Mouse (Mus musculus) intestine, postnatal 0 days (tissue): ENCODE measurements around the gene Derl3. TPM values are rescaled to one million over a fixed set of nuclear protein-coding genes. Genes with fewer than 3 reads are reported as not detected.
A peak's percentile ranks its signal among the peaks of the same experiment; 100 is the strongest.

Source experiments
- ATAC-seq: fragments of 200-750 bp; cut with Nextera tagmentation; 2 replicates; pipeline ENCODE4 v1.8.0; 2017; ENCODE audit warnings: mild to moderate bottlenecking, moderate TSS enrichment, moderate library complexity
- H3K27ac ChIP-seq: fragments of 300-500 bp; sonication (generic); 2 replicates; pipeline ENCODE4 v1.5.1; 2014; ENCODE audit warnings: mild to moderate bottlenecking, low read depth, low read length, moderate library complexity
- H3K27me3 ChIP-seq: fragments of 300-500 bp; sonication (generic); replicated peaks from 2 replicates; pipeline ENCODE4 v1.6.1; 2014; ENCODE audit warnings: low read length, mixed read lengths; ENCODE audit not compliant: control insufficient read depth, insufficient read depth
- H3K36me3 ChIP-seq: fragments of 300-500 bp; sonication (generic); 2 replicates; pipeline ENCODE4 v1.6.1; 2014; ENCODE audit warnings: mild to moderate bottlenecking, moderate library complexity; ENCODE audit not compliant: control insufficient read depth, insufficient read depth
- H3K4me1 ChIP-seq: fragments of 300-500 bp; sonication (generic); replicated peaks from 2 replicates; pipeline ENCODE4 v1.6.1; 2014; ENCODE audit warnings: antibody characterized with exemption, low read length, mixed read lengths; ENCODE audit not compliant: control insufficient read depth, insufficient read depth
- H3K4me2 ChIP-seq: fragments of 300-500 bp; sonication (generic); replicated peaks from 2 replicates; pipeline ENCODE4 v1.6.1; 2014; ENCODE audit warnings: low read depth, mild to moderate bottlenecking, moderate library complexity
- H3K4me3 ChIP-seq: fragments of 300-500 bp; sonication (generic); 2 replicates; pipeline ENCODE4 v1.5.1; 2014; ENCODE audit warnings: low read depth, low read length
- H3K9ac ChIP-seq: fragments of 300-500 bp; sonication (generic); 2 replicates; pipeline ENCODE4 v1.6.1; 2014; ENCODE audit warnings: mild to moderate bottlenecking, low read depth, low read length
- H3K9me3 ChIP-seq: fragments of 300-500 bp; sonication (generic); 2 replicates; pipeline ENCODE4 v1.6.1; 2016; ENCODE audit warnings: mixed run types; ENCODE audit not compliant: control insufficient read depth
- CTCF ChIP-seq: sonication (generic); IDR thresholded peaks from 2 replicates; pipeline ENCODE4 v1.5.1; 2016; ENCODE audit warnings: low read depth, mild to moderate bottlenecking, control low read depth, antibody characterized with exemption, moderate library complexity
- WGBS: fragments of 180-500 bp; shearing (Covaris S2); extraction: QIAGEN DNeasy Blood & Tissue Kit; methylation state at CpG from one replicate; pipeline ENCODE4 v1.1.7; 2014; 5-methylcytosine and 5-hydroxymethylcytosine counted together
- polyA plus RNA-seq: library from polyadenylated mRNA; unstranded; fragments of >200 nt; fragmentation: Nextera tagmentation; extraction: Ambion mirVana; gene quantifications from 2 replicates; pipeline ENCODE4 v1.2.1, GENCODE M21; 2015

The Derl3 gene
- polyA plus RNA-seq, 1 experiment from 2014 or later: 3.7 TPM

DNA sequence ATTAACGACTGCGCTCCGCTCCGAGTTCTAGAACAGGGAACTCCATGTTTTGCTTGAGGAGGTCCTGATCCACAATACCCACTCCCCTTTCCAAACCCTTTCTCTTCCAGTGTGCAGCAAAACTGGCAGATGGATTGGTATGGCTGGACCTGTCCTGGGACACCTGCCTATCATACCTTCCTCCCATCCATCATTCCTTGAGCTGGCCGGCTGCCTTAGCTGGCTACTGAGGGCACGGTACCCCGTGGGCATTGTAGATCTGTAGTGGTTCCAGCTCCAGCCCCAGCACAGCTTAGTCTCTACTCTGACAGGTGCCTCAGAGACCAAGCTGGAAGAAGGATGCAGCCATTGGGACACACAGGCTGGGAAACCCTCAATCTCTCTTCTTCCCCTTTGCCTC lies 38.1 kb downstream of the Derl3 start:
- Histone ChIP-seq H3K27me3 (peaks cover 11% of the 10 kb centered on the region; the same call in 1 of the 2 replicates), H3K9ac (no peak overlapping the region), H3K9me3 (no peaks in the 10 kb centered on the region), H3K4me2 (peak overlapping the region; percentile 87), H3K27ac (no peak overlapping the region), H3K4me3 (peak overlapping the region; percentile 53; the same call in 1 of the 2 replicates), H3K36me3 (peaks cover 6% of the 10 kb centered on the region; the same call in 1 of the 2 replicates), H3K4me1 (no peaks in the 10 kb centered on the region; the same call in 1 of the 2 replicates)
- ATAC-seq: no peak
- TF ChIP-seq CTCF: no peak
- WGBS: 20% methylated on average over 7 of the region's 7 CpGs

DNA sequence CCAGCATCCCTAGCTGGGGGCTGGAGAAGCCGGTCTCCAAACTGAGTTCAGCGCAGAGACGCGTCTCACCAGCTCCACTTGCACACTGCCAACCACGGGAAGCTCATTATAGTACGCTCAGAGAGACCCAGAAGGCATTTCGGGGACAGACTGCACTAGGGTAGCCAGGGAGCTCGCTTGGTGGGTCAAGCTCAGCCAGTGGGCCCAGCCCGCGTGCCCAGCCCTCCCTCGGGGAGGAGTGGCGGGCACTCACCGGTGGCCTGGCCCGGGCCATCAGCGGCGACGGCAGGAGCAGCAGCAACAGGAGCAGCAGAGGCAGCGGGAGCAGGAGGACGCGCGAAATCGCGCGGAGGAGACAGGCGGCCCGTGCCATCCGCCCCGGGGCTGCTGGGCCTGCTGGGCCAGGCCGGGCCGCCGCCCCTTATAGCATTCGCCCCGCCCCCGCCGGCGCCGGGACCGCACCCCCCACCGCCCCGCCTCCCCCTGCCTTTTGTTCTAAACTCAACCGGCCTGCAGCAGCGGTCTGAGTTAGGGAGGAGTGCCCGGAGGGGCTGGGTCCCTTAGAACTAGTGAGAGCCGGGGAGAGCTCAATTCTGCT lies 39.0 kb downstream of the Derl3 start:
- WGBS: 6% methylated on average over 27 of the region's 44 CpGs
- Histone ChIP-seq H3K4me3 (peak overlapping the region; percentile 53), H3K4me1 (no peaks in the 10 kb centered on the region; the same call in 1 of the 2 replicates), H3K36me3 (peaks cover 3% of the 10 kb centered on the region; the same call in 1 of the 2 replicates), H3K27ac (no peak overlapping the region), H3K9ac (peak overlapping the region; percentile 57), H3K27me3 (peaks cover 11% of the 10 kb centered on the region; the same call in 1 of the 2 replicates), H3K4me2 (peak overlapping the region; percentile 87), H3K9me3 (no peaks in the 10 kb centered on the region)
- ATAC-seq: peak; percentile 20; the same call in 1 of the 2 replicates
- no peak for TF ChIP-seq CTCF

DNA sequence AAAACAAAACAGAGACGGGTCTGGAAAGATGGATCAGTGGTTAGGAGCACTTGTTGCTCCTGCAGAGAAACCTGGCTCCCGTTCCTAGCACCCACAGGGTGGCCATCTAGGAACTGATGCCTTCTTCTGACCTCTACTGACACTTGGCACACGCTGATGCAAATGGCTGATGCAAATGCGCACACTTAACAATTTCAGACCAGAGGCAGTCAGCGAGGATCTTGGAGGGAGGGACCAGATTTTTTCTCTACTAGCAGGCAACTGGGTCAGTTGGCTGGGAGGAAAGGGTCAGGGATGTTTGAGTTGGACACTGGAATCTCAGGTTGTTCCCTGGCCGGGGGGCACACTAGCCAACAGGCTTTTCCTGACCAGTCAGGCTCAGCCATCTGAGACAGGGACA lies 39.7 kb downstream of the Derl3 start, which contains the start of gene Chchd10:
TSS of gene Chchd10 (plus strand) at position 240 of the 400 bp plus-strand sequence.
- Histone ChIP-seq H3K9ac (peak within 1 kb of the TSS; percentile 57), H3K27ac (no peak within 1 kb of the TSS)
- 46% methylated on average over 6 of the region's 6 CpGs for WGBS

DNA sequence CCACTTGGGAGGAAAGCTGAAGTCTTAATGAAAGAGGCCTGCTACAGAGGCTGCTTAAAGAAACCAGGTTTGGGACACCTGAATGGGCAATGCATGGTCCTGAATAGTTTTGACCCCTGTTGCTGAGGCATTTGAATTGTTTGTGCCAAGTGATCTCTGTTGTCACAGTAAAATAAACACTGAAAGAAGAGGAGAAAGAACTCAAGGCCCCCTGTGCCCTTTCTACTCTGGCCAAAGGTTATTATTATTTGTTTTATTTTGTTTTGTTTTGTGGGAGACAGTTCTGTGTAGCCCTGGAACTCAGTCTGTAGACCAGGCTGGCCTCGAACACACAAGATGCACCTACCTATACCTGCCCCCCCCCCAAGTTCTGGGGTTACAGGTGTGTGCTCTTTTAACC lies 41.8 kb downstream of the Derl3 start:
- no peak overlapping the region; the same call in 1 of the 2 replicates for H3K9ac ChIP-seq
- peaks cover 11% of the 10 kb centered on the region; the same call in 1 of the 2 replicates for H3K27me3 ChIP-seq
- H3K4me1 ChIP-seq: no peaks in the 10 kb centered on the region; the same call in 1 of the 2 replicates
- ATAC-seq: no peak
- TF ChIP-seq CTCF: no peak
- 54% methylated on average over 1 of the region's 1 CpGs for WGBS
- H3K9me3 ChIP-seq: no peaks in the 10 kb centered on the region
- no peak overlapping the region for H3K27ac ChIP-seq
- H3K4me2 ChIP-seq: peak overlapping the region; percentile 85
- H3K4me3 ChIP-seq: peak overlapping the region; percentile 62
- H3K36me3 ChIP-seq: no peaks in the 10 kb centered on the region

More for the DNA sequence above, 39.7 kb downstream of the Derl3 start, which contains the start of gene Chchd10:
- Histone ChIP-seq H3K27me3 (peaks cover 11% of the 10 kb centered on the region; the same call in 1 of the 2 replicates), H3K4me1 (no peaks in the 10 kb centered on the region; the same call in 1 of the 2 replicates), H3K4me2 (peak within 1 kb of the TSS; percentile 87), H3K9me3 (no peaks in the 10 kb centered on the region), H3K36me3 (no peaks in the 10 kb centered on the region), H3K4me3 (peak within 1 kb of the TSS; percentile 53)
- ATAC-seq: no peak
- no peak for TF ChIP-seq CTCF

DNA sequence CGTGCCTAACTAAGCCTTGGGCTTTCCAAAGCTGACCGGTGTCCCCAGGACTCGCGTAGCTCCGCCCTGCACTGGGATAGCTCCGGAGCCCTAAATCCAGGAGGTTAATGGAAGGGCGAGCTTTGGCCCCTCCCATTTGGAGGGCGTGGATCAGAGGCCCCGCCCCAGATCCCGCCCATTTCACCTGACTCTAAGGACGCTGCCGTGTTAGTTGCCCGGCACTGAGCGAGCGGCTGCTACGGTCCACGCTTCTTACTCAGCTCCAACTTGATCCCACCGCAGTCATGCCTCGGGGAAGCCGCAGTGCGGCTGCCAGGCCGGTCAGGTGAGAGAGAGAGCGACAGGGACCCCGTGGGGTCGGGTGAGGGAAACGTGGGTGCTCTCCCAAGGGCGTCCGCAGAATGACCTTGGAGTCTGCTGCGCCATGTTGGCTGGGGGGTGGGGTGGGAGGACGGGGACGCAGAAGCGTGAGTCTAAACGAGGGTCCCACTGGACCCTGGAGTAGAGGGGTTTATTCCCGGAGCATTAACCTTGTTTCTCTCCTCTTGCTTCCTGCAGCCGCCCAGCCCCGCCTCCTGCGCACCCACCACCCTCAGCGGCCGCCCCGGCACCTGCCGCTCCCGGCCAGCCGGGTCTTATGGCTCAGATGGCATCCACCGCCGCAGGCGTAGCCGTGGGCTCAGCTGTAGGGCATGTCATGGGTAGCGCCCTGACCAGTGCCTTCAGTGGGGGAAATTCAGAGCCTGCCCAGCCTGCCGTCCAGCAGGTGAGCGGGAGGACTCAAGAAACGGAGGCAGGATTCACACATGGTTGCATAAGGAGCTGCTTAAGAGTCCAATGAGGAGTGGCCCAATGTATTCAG lies 42.7 kb downstream of the Derl3 start, which contains the start of gene Mmp11:
TSS of gene Mmp11 (minus strand) at position 817 of the 862 bp plus-strand sequence.
- H3K36me3 ChIP-seq: no peaks in the 10 kb centered on the region
- H3K4me1 ChIP-seq: no peaks in the 10 kb centered on the region; the same call in 1 of the 2 replicates
- peak within 1 kb of the TSS; percentile 53 for H3K9ac ChIP-seq
- TF ChIP-seq CTCF: no peak
- 2% methylated on average over 51 of the region's 51 CpGs for WGBS
- no peaks in the 10 kb centered on the region for H3K9me3 ChIP-seq
- H3K27me3 ChIP-seq: peaks cover 11% of the 10 kb centered on the region; the same call in 1 of the 2 replicates
- H3K4me3 ChIP-seq: peak within 1 kb of the TSS; percentile 62
- peak within 1 kb of the TSS; percentile 85 for H3K4me2 ChIP-seq
- 0 out of 2 replicates have a peak within 1 kb of the TSS, but pooled peaks have one; percentile 37 for H3K27ac ChIP-seq
- ATAC-seq: peak; percentile 83
